Mouse (Mus musculus): ENCODE data around the gene Dkc1.
A peak's percentile ranks its signal among the peaks of the same experiment; 100 is the strongest.

GRCm38 (mm10) chrX:75095369-75096162 is at the start of gene Dkc1:
- TF ChIP-seq CTCF (IDR thresholded peaks at IDR 0.05; ENCODE audit: borderline replicate concordance, control insufficient read depth, extremely low read depth, insufficient read depth, low read length, poor library complexity) (no peak), POLR2A (IDR thresholded peaks at IDR 0.05; ENCODE audit: control insufficient read depth, extremely low read depth, insufficient read depth, low read length, poor library complexity) (peak; percentile 58)

Measured in thymus, adult 2 months (tissue).